Mouse (Mus musculus) liver, postnatal 0 days (tissue): ENCODE results near the gene Btk. TPM values are rescaled to one million over a fixed set of nuclear protein-coding genes. Genes with fewer than 3 reads are reported as not detected.

Experiments
- ATAC-seq: fragments of 200-750 bp; cut with Nextera tagmentation; 2 replicates; pipeline ENCODE4 v1.8.0; 2017; ENCODE audit warnings: mild to moderate bottlenecking, moderate library complexity
- DNase-seq: peaks from one replicate; pipeline ENCODE4 v3.0.0-alpha.2; 2016
- H3K27ac ChIP-seq: fragments of 300-500 bp; sonication (generic); 2 replicates; pipeline ENCODE4 v1.5.1; 2014; ENCODE audit warnings: antibody characterized with exemption, moderate library complexity, mild to moderate bottlenecking, low read depth
- H3K27me3 ChIP-seq: fragments of 300-500 bp; sonication (generic); 2 replicates; pipeline ENCODE4 v1.6.1; 2014; ENCODE audit warnings: low read length, control low read depth, mixed read lengths; ENCODE audit not compliant: insufficient read depth
- H3K36me3 ChIP-seq: fragments of 300-500 bp; sonication (generic); replicated peaks from 2 replicates; pipeline ENCODE4 v1.6.1; 2014; ENCODE audit warnings: mild to moderate bottlenecking, control low read depth, low read length, moderate library complexity, mixed read lengths; ENCODE audit not compliant: insufficient read depth
- H3K4me1 ChIP-seq: fragments of 300-500 bp; sonication (generic); 2 replicates; pipeline ENCODE4 v1.6.1; 2014; ENCODE audit warnings: antibody characterized with exemption, mild to moderate bottlenecking, control low read depth; ENCODE audit not compliant: insufficient read depth
- H3K4me2 ChIP-seq: fragments of 300-500 bp; sonication (generic); 2 replicates; pipeline ENCODE4 v1.6.1; 2014; ENCODE audit warnings: low read depth, mild to moderate bottlenecking, low read length, moderate library complexity, mixed read lengths
- H3K4me3 ChIP-seq: fragments of 300-500 bp; sonication (generic); 2 replicates; pipeline ENCODE4 v1.5.1; 2014; ENCODE audit warnings: low read depth, low read length
- H3K9ac ChIP-seq: fragments of 300-500 bp; sonication (generic); replicated peaks from 2 replicates; pipeline ENCODE4 v1.6.1; 2014; ENCODE audit warnings: mild to moderate bottlenecking, moderate library complexity
- H3K9me3 ChIP-seq: fragments of 300-500 bp; sonication (generic); 2 replicates; pipeline ENCODE4 v1.6.1; 2016; ENCODE audit warnings: mild to moderate bottlenecking, control low read depth, low read length, mixed read lengths
- CTCF ChIP-seq: sonication (generic); IDR thresholded peaks from 2 replicates; pipeline ENCODE4 v1.5.1; 2016; ENCODE audit warnings: antibody characterized with exemption, low read depth
- EP300 ChIP-seq: IDR thresholded peaks from 2 replicates; pipeline ENCODE4 v1.6.1; 2016; ENCODE audit warnings: antibody characterized with exemption, low read depth, mild to moderate bottlenecking
- WGBS: fragments of 180-500 bp; shearing (Covaris S2); extraction: QIAGEN DNeasy Blood & Tissue Kit; methylation state at CpG from one replicate; pipeline ENCODE4 v1.1.7; 2014; ENCODE audit not compliant: insufficient replicate concordance; 5-methylcytosine and 5-hydroxymethylcytosine counted together
- polyA plus RNA-seq: library from polyadenylated mRNA; unstranded; fragments of >200 nt; fragmentation: Nextera tagmentation; extraction: Ambion mirVana; gene quantifications from 2 replicates; pipeline ENCODE4 v1.2.1, GENCODE M21; 2015

The Btk gene
- polyA plus RNA-seq, 1 experiment from 2014 or later = 11.9 TPM

GRCm38 (mm10) chrX:134600659-134601379 is 17.4 kb upstream of the Btk start, which contains the start of the genes Gla and Hnrnph2:
Gene Gla (minus strand): TSS chrX:134601125.
Gene Hnrnph2 (plus strand): TSS chrX:134601179.
- Histone ChIP-seq H3K4me1 (0 out of 2 replicates have a peak, but pooled peaks cover 2% of the 10 kb centered on the region), H3K4me3 (peak within 1 kb of the TSS; percentile 74), H3K9ac (peak within 1 kb of the TSS; percentile 75), H3K36me3 (0 out of 2 replicates have a peak, but pooled peaks cover 4% of the 10 kb centered on the region), H3K27me3 (no peaks in the 10 kb centered on the region), H3K4me2 (peak within 1 kb of the TSS; percentile 62), H3K27ac (peak within 1 kb of the TSS; percentile 91), H3K9me3 (no peaks in the 10 kb centered on the region)
- 17% methylated on average over 33 of the region's 33 CpGs for WGBS
- DNase-seq = peak; percentile 89
- ATAC-seq = peak; percentile 99
- TF ChIP-seq CTCF (no peak), EP300 (0 out of 2 replicates have a peak, but pooled peaks have one; percentile 12)

GRCm38 (mm10) chrX:134599922-134600565 is 16.7 kb upstream of the Btk start:
- peak overlapping the region; percentile 61 for H3K4me2 ChIP-seq
- peak overlapping the region; percentile 73 for H3K27ac ChIP-seq
- H3K4me1 ChIP-seq = 0 out of 2 replicates have a peak, but pooled peaks cover 2% of the 10 kb centered on the region
- no peaks in the 10 kb centered on the region for H3K9me3 ChIP-seq
- H3K36me3 ChIP-seq = 0 out of 2 replicates have a peak, but pooled peaks cover 4% of the 10 kb centered on the region
- no peak for DNase-seq
- WGBS = 20% methylated on average over 10 of the region's 10 CpGs
- H3K27me3 ChIP-seq = no peaks in the 10 kb centered on the region
- no peak for TF ChIP-seq EP300
- TF ChIP-seq CTCF = no peak
- H3K9ac ChIP-seq = peak overlapping the region; percentile 42
- H3K4me3 ChIP-seq = peak overlapping the region; percentile 74
- ATAC-seq = no peak

GRCm38 (mm10) chrX:134589836-134590235 is 6.5 kb upstream of the Btk start:
- WGBS = 28% methylated on average over 5 of the region's 5 CpGs
- no peak for ATAC-seq
- no peak overlapping the region for H3K4me3 ChIP-seq

GRCm38 (mm10) chrX:134588997-134589396 is 5.6 kb upstream of the Btk start:
- Histone ChIP-seq H3K9me3 (no peaks in the 10 kb centered on the region), H3K4me1 (no peaks in the 10 kb centered on the region), H3K9ac (no peak overlapping the region), H3K4me3 (no peak overlapping the region), H3K27ac (no peak overlapping the region), H3K4me2 (no peak overlapping the region), H3K36me3 (peaks cover 5% of the 10 kb centered on the region; the same call in 1 of the 2 replicates), H3K27me3 (no peaks in the 10 kb centered on the region)
- no peak for TF ChIP-seq CTCF
- no peak for TF ChIP-seq EP300
- no peak for DNase-seq
- no peak for ATAC-seq
- WGBS = 68% methylated on average over 3 of the region's 3 CpGs

More at GRCm38 (mm10) chrX:134589836-134590235, 6.5 kb upstream of the Btk start:
- H3K27me3 ChIP-seq = no peaks in the 10 kb centered on the region
- H3K4me1 ChIP-seq = no peaks in the 10 kb centered on the region
- H3K9ac ChIP-seq = no peak overlapping the region
- no peak for DNase-seq
- TF ChIP-seq CTCF (no peak), EP300 (no peak)
- no peak overlapping the region for H3K27ac ChIP-seq
- peaks cover 5% of the 10 kb centered on the region; the same call in 1 of the 2 replicates for H3K36me3 ChIP-seq
- no peaks in the 10 kb centered on the region for H3K9me3 ChIP-seq
- no peak overlapping the region for H3K4me2 ChIP-seq

- DNase-seq = no peak
- Histone ChIP-seq H3K36me3 (peaks cover 5% of the 10 kb centered on the region; the same call in 1 of the 2 replicates), H3K4me3 (no peak overlapping the region), H3K9ac (no peak overlapping the region), H3K9me3 (no peaks in the 10 kb centered on the region), H3K4me2 (no peak overlapping the region), H3K27ac (no peak overlapping the region), H3K4me1 (no peaks in the 10 kb centered on the region), H3K27me3 (no peaks in the 10 kb centered on the region)
- no peak for TF ChIP-seq CTCF
- no peak for TF ChIP-seq EP300
- 79% methylated on average over 4 of the region's 4 CpGs for WGBS
- ATAC-seq = no peak
These were observed 4.9 kb upstream of the Btk start for GRCm38 (mm10) chrX:134588261-134588660.

- Histone ChIP-seq H3K36me3 (peaks cover 5% of the 10 kb centered on the region; the same call in 1 of the 2 replicates), H3K9me3 (no peaks in the 10 kb centered on the region), H3K9ac (peak overlapping the region; percentile 67), H3K27me3 (no peaks in the 10 kb centered on the region), H3K4me2 (peak overlapping the region; percentile 73), H3K4me3 (peak overlapping the region; percentile 55), H3K4me1 (no peaks in the 10 kb centered on the region), H3K27ac (peak overlapping the region; percentile 78; the same call in 1 of the 2 replicates)
- 39% methylated on average over 8 of the region's 8 CpGs for WGBS
- ATAC-seq = no peak
- DNase-seq = no peak
- TF ChIP-seq CTCF = no peak
- no peak for TF ChIP-seq EP300
These were observed 3.1 kb upstream of the Btk start for GRCm38 (mm10) chrX:134586447-134586846.
